Mouse (Mus musculus) limb, embryonic 11.5 days (tissue): ENCODE measurements at regions not wholly inside any gene's neighbourhood (a gene's known extent, or its start where the extent isn't known, plus 50 kb on each side); places are given as distances from the start of the nearest gene placed in this dataset.

Experiments
- ATAC-seq: fragments of 200-750 bp; cut with Nextera tagmentation; 2 replicates; pipeline ENCODE4 v1.8.0; 2017; ENCODE audit warnings: low read depth; ENCODE audit not compliant: insufficient number of reproducible peaks, low FRiP score, low TSS enrichment
- DNase-seq: peaks from one replicate; pipeline ENCODE4 v3.0.0-alpha.2; 2015; ENCODE audit warnings: low spot score
- H3K27ac ChIP-seq: fragments of 300-500 bp; sonication (generic); replicated peaks from 2 replicates; pipeline ENCODE4 v1.5.1; 2014; ENCODE audit warnings: low read depth, mild to moderate bottlenecking, low read length
- H3K27me3 ChIP-seq: fragments of 300-500 bp; sonication (generic); 2 replicates; pipeline ENCODE4 v1.6.1; 2014; ENCODE audit warnings: mild to moderate bottlenecking, low read length, mixed read lengths; ENCODE audit not compliant: control insufficient read depth, insufficient read depth
- H3K36me3 ChIP-seq: fragments of 300-500 bp; sonication (generic); 2 replicates; pipeline ENCODE4 v1.6.1; 2014; ENCODE audit warnings: mild to moderate bottlenecking, low read length, moderate library complexity, mixed read lengths; ENCODE audit not compliant: control insufficient read depth, insufficient read depth
- H3K4me1 ChIP-seq: fragments of 300-500 bp; sonication (generic); 2 replicates; pipeline ENCODE4 v1.6.1; 2014; ENCODE audit warnings: low read length, mixed read lengths; ENCODE audit not compliant: control insufficient read depth, insufficient read depth
- H3K4me2 ChIP-seq: fragments of 300-500 bp; sonication (generic); 2 replicates; pipeline ENCODE4 v1.6.1; 2014; ENCODE audit warnings: low read depth, mild to moderate bottlenecking, moderate library complexity; ENCODE audit not compliant: severe bottlenecking
- H3K4me3 ChIP-seq: fragments of 300-500 bp; sonication (generic); 2 replicates; pipeline ENCODE4 v1.5.1; 2014; ENCODE audit warnings: low read depth, low read length
- H3K9ac ChIP-seq: fragments of 300-500 bp; sonication (generic); 2 replicates; pipeline ENCODE4 v1.6.1; 2014; ENCODE audit warnings: mild to moderate bottlenecking, low read length
- H3K9me3 ChIP-seq: fragments of 300-500 bp; sonication (generic); 2 replicates; pipeline ENCODE4 v1.6.1; 2016; ENCODE audit warnings: low read length; ENCODE audit not compliant: control insufficient read depth
- WGBS: fragments of 180-500 bp; shearing (Covaris S2); extraction: QIAGEN DNeasy Blood & Tissue Kit; methylation state at CpG from one replicate; pipeline ENCODE4 v1.1.7; 2014; 5-methylcytosine and 5-hydroxymethylcytosine counted together

- ATAC-seq = no peak
Measured at GRCm38 (mm10) chr15:43581246-43581645, 3447.1 kb downstream of the 9330182O14Rik start.

GRCm38 (mm10) chr15:43585751-43586150 is 3451.6 kb downstream of the 9330182O14Rik start:
- Histone ChIP-seq H3K9ac (no peak overlapping the region), H3K27ac (no peak overlapping the region), H3K36me3 (no peaks in the 10 kb centered on the region), H3K9me3 (no peaks in the 10 kb centered on the region), H3K4me3 (no peak overlapping the region), H3K4me1 (no peaks in the 10 kb centered on the region), H3K27me3 (no peaks in the 10 kb centered on the region), H3K4me2 (no peak overlapping the region)
- ATAC-seq (no peak), DNase-seq (no peak)
- 92% methylated on average over 4 of the region's 4 CpGs for WGBS

More at GRCm38 (mm10) chr15:43581246-43581645, 3447.1 kb downstream of the 9330182O14Rik start:
- no peaks in the 10 kb centered on the region for H3K4me1 ChIP-seq
- DNase-seq = no peak
- no peaks in the 10 kb centered on the region for H3K9me3 ChIP-seq
- no peak overlapping the region for H3K4me2 ChIP-seq
- H3K27me3 ChIP-seq = no peaks in the 10 kb centered on the region
- no peak overlapping the region for H3K27ac ChIP-seq
- no peaks in the 10 kb centered on the region for H3K36me3 ChIP-seq
- no peak overlapping the region for H3K9ac ChIP-seq
- no peak overlapping the region for H3K4me3 ChIP-seq

GRCm38 (mm10) chr15:43588021-43588420 is 3453.9 kb downstream of the 9330182O14Rik start:
- Histone ChIP-seq H3K9me3 (no peaks in the 10 kb centered on the region), H3K27ac (no peak overlapping the region), H3K4me2 (no peak overlapping the region), H3K36me3 (no peaks in the 10 kb centered on the region), H3K4me1 (no peaks in the 10 kb centered on the region), H3K4me3 (no peak overlapping the region), H3K27me3 (no peaks in the 10 kb centered on the region), H3K9ac (no peak overlapping the region)
- DNase-seq (no peak), ATAC-seq (no peak)
- WGBS = 83% methylated on average over 2 of the region's 2 CpGs

- no peak overlapping the region for H3K27ac ChIP-seq
- ATAC-seq (no peak), DNase-seq (no peak)
- H3K4me2 ChIP-seq = no peak overlapping the region
- H3K27me3 ChIP-seq = no peaks in the 10 kb centered on the region
- WGBS = 85% methylated on average over 4 of the region's 4 CpGs
- no peak overlapping the region for H3K4me3 ChIP-seq
- no peaks in the 10 kb centered on the region for H3K36me3 ChIP-seq
- no peaks in the 10 kb centered on the region for H3K4me1 ChIP-seq
- no peak overlapping the region for H3K9ac ChIP-seq
- no peaks in the 10 kb centered on the region for H3K9me3 ChIP-seq
Measured at GRCm38 (mm10) chr15:43607700-43608099, 3473.5 kb downstream of the 9330182O14Rik start.

- no peak for DNase-seq
- Histone ChIP-seq H3K36me3 (no peaks in the 10 kb centered on the region), H3K4me1 (no peaks in the 10 kb centered on the region), H3K9ac (no peak overlapping the region), H3K27ac (no peak overlapping the region), H3K4me3 (no peak overlapping the region), H3K4me2 (no peak overlapping the region), H3K27me3 (no peaks in the 10 kb centered on the region), H3K9me3 (no peaks in the 10 kb centered on the region)
- WGBS = 91% methylated on average over 2 of the region's 2 CpGs
- no peak for ATAC-seq
Measured at GRCm38 (mm10) chr15:43609901-43610300, 3475.7 kb downstream of the 9330182O14Rik start.

GRCm38 (mm10) chr15:43614004-43614661 is 3480.0 kb downstream of the 9330182O14Rik start:
- Histone ChIP-seq H3K27me3 (no peaks in the 10 kb centered on the region), H3K9me3 (no peaks in the 10 kb centered on the region), H3K4me3 (no peak overlapping the region), H3K4me2 (no peak overlapping the region), H3K36me3 (no peaks in the 10 kb centered on the region), H3K27ac (no peak overlapping the region), H3K4me1 (no peaks in the 10 kb centered on the region), H3K9ac (no peak overlapping the region)
- WGBS = 71% methylated on average over 5 of the region's 5 CpGs
- DNase-seq (no peak), ATAC-seq (no peak)

GRCm38 (mm10) chr15:43615727-43616126 is 3481.6 kb downstream of the 9330182O14Rik start:
- H3K9me3 ChIP-seq = no peaks in the 10 kb centered on the region
- DNase-seq (no peak), ATAC-seq (no peak)
- H3K4me2 ChIP-seq = no peak overlapping the region
- H3K4me1 ChIP-seq = no peaks in the 10 kb centered on the region
- 100% methylated on average over 1 of the region's 1 CpGs for WGBS
- no peak overlapping the region for H3K4me3 ChIP-seq
- no peak overlapping the region for H3K27ac ChIP-seq
- no peaks in the 10 kb centered on the region for H3K27me3 ChIP-seq
- H3K9ac ChIP-seq = no peak overlapping the region
- no peaks in the 10 kb centered on the region for H3K36me3 ChIP-seq

GRCm38 (mm10) chr15:43624431-43624965 is 3490.3 kb downstream of the 9330182O14Rik start:
- Histone ChIP-seq H3K27ac (no peak overlapping the region), H3K36me3 (no peaks in the 10 kb centered on the region), H3K9me3 (no peaks in the 10 kb centered on the region), H3K9ac (no peak overlapping the region), H3K27me3 (no peaks in the 10 kb centered on the region), H3K4me1 (no peaks in the 10 kb centered on the region), H3K4me3 (no peak overlapping the region), H3K4me2 (no peak overlapping the region)
- DNase-seq (no peak), ATAC-seq (no peak)
- WGBS = 71% methylated on average over 2 of the region's 2 CpGs
